ENCODE assay signal across 9 mouse cellular contexts in the genomic region with DNA sequence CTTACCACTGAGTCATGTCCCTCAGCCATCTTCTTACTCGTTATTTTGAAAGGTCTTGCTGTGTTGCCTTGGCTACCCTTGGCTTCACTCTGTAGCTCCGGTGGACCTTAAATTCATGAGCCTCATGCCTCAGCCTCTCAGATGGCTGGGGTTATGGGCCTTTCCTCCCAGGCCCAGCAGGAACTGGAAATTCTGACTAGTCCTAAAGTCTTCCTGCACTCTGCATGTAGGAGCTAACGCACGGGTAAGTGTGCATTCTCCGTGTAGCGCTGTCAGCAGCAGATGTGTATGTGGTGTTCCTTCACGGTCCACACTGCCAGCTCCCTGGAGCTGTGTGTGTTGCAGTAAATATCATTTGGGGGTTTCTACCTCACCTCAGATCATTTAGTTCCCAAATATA. TPM values are rescaled to one million over a fixed set of nuclear protein-coding genes. Genes with fewer than 3 reads are reported as not detected.
DNase-seq lines count a peak whose midpoint lies in the region; ATAC-seq and TF ChIP-seq lines count a peak whose summit lies in the region.
"Had no signal": no experiment of that assay in that cellular context is flagged by ENCODE, and none has a peak within 500 bp of the region (broad histone marks: within the 10 kb centered on the region; RNA-seq: fewer than 3 reads in every experiment).

No protein-coding gene starts in this region.

- peaks cover 5% of the 10 kb centered on the region; the same call in 1 of the 2 replicates for H3K9me3 ChIP-seq in kidney, embryonic 16.5 days (ENCODE audit: low read length)
- H3K9me3 ChIP-seq in hindbrain, postnatal 0 days (ENCODE audit: low read length): no peaks in the 10 kb centered on the region
- H3K9me3 ChIP-seq in midbrain, embryonic 16.5 days (replicated peaks; ENCODE audit: control insufficient read depth, low read length, poor library complexity, severe bottlenecking): no peaks in the 10 kb centered on the region

- H3K4me2 ChIP-seq in kidney, embryonic 16.5 days (replicated peaks; ENCODE audit: low read depth, low read length): peak overlapping the region; percentile 89
- H3K4me2 ChIP-seq in hindbrain, postnatal 0 days (ENCODE audit: low read depth, low read length): peak overlapping the region; percentile 87
- peak overlapping the region; percentile 87 for H3K4me2 ChIP-seq in midbrain, embryonic 16.5 days (ENCODE audit: low read length)

- no peak for DNase-seq in kidney, adult 2 months
- peak; percentile 20 for DNase-seq in R1 (ENCODE audit: low read depth, low spot score)
- no peak for DNase-seq in hindbrain, postnatal 0 days (ENCODE audit: low spot score)
- DNase-seq in yolk sac, embryonic 10.5 days (ENCODE audit: low spot score): no peak
- DNase-seq in layer of hippocampus, adult 9-11 months: no peak
- DNase-seq in natural killer cell, adult 2 months (ENCODE audit: low spot score in 2 of 2): no peak

- no peaks in the 10 kb centered on the region for H3K27me3 ChIP-seq in kidney, embryonic 16.5 days (ENCODE audit: insufficient read depth, low read length)
- H3K27me3 ChIP-seq in kidney, adult 2 months (replicated peaks; ENCODE audit: control insufficient read depth, insufficient read depth, low read length): no peaks in the 10 kb centered on the region
- H3K27me3 ChIP-seq in hindbrain, postnatal 0 days (ENCODE audit: insufficient read depth, low read length): no peaks in the 10 kb centered on the region
- no peaks in the 10 kb centered on the region for H3K27me3 ChIP-seq in midbrain, embryonic 16.5 days (ENCODE audit: control insufficient read depth, insufficient read depth, low read depth, low read length)

- 76% methylated on average over 7 of the region's 7 CpGs for WGBS in kidney, embryonic 16.5 days
- 68% methylated on average over 7 of the region's 7 CpGs for WGBS in kidney, adult 2 months
- WGBS in hindbrain, postnatal 0 days: 68% methylated on average over 7 of the region's 7 CpGs
- 83% methylated on average over 7 of the region's 7 CpGs for WGBS in midbrain, embryonic 16.5 days

- H3K9ac ChIP-seq in kidney, embryonic 16.5 days (replicated peaks; ENCODE audit: low read length): no peak overlapping the region; the same call in 1 of the 2 replicates
- no peak overlapping the region for H3K9ac ChIP-seq in hindbrain, postnatal 0 days (replicated peaks; ENCODE audit: low read length)
- H3K9ac ChIP-seq in midbrain, embryonic 16.5 days (ENCODE audit: low read depth, low read length): no peak overlapping the region; the same call in 1 of the 2 replicates

- peaks cover 19% of the 10 kb centered on the region for H3K36me3 ChIP-seq in kidney, embryonic 16.5 days (ENCODE audit: insufficient read depth, low read length)
- no peaks in the 10 kb centered on the region for H3K36me3 ChIP-seq in kidney, adult 2 months (ENCODE audit: control insufficient read depth, insufficient read depth, low read length)
- H3K36me3 ChIP-seq in hindbrain, postnatal 0 days (ENCODE audit: insufficient read depth, low read length): no peaks in the 10 kb centered on the region
- peaks cover 6% of the 10 kb centered on the region; the same call in 1 of the 2 replicates for H3K36me3 ChIP-seq in midbrain, embryonic 16.5 days (ENCODE audit: control insufficient read depth, insufficient read depth, low read length)

- TF ChIP-seq POLR2A in kidney, adult 2 months (IDR thresholded peaks at IDR 0.05; ENCODE audit: low read depth, low read length): no peak

- no peak overlapping the region for H3K27ac ChIP-seq in kidney, embryonic 16.5 days (ENCODE audit: low read length)
- H3K27ac ChIP-seq in kidney, adult 2 months (ENCODE audit: insufficient read depth, low read depth, low read length): no peak overlapping the region
- H3K27ac ChIP-seq in hindbrain, postnatal 0 days: no peak overlapping the region
- H3K27ac ChIP-seq in midbrain, embryonic 16.5 days (ENCODE audit: low read length): no peak overlapping the region

- peak overlapping the region; percentile 92 for H3K4me3 ChIP-seq in kidney, embryonic 16.5 days (ENCODE audit: low read length)
- H3K4me3 ChIP-seq in kidney, adult 2 months (ENCODE audit: insufficient read depth, low read depth, low read length): no peak overlapping the region
- H3K4me3 ChIP-seq in hindbrain, postnatal 0 days (ENCODE audit: low read length): no peak overlapping the region
- peak overlapping the region; percentile 50 for H3K4me3 ChIP-seq in midbrain, embryonic 16.5 days (ENCODE audit: low read depth, low read length)

- no peak for TF ChIP-seq CTCF in kidney, adult 2 months (conservative IDR thresholded peaks at IDR 0.05; ENCODE audit: insufficient read depth, insufficient read length, low read depth, low read length)
- no peak for TF ChIP-seq CTCF in hindbrain, postnatal 0 days (IDR thresholded peaks at IDR 0.05; ENCODE audit: low read depth)

- ATAC-seq in kidney, embryonic 16.5 days (ENCODE audit: low FRiP score, low TSS enrichment): no peak
- no peak for ATAC-seq in hindbrain, postnatal 0 days
- ATAC-seq in midbrain, embryonic 16.5 days: no peak
- ATAC-seq: lung, postnatal 0 days had no signal

- H3K4me1 ChIP-seq in kidney, embryonic 16.5 days (ENCODE audit: insufficient read depth, low read length): peaks cover 15% of the 10 kb centered on the region
- peaks cover 7% of the 10 kb centered on the region; the same call in 1 of the 2 replicates for H3K4me1 ChIP-seq in kidney, adult 2 months (ENCODE audit: control insufficient read depth, insufficient read depth, low read length)
- H3K4me1 ChIP-seq in hindbrain, postnatal 0 days (ENCODE audit: insufficient read depth, low read length): peaks cover 11% of the 10 kb centered on the region
- peaks cover 22% of the 10 kb centered on the region for H3K4me1 ChIP-seq in midbrain, embryonic 16.5 days (ENCODE audit: control insufficient read depth, insufficient read depth, low read length)

RNA-seq across cellular contexts. Expression of gene Tdg, which starts 1.5 kb away (rescaled TPM):
- 158 and 159 TPM in 2 replicates for polyA plus RNA-seq in kidney, embryonic 16.5 days (2015; fragmentation: Nextera tagmentation; extraction: Ambion mirVana)
- 17.6 and 18.8 TPM in 2 replicates for polyA plus RNA-seq in kidney, adult 2 months (2012; rRNA removed)
- total RNA-seq in hindbrain, postnatal 0 days (2014; rRNA removed): 58.9 and 63.9 TPM in 2 replicates
- polyA plus RNA-seq in hindbrain, postnatal 0 days (2015; fragmentation: Nextera tagmentation; extraction: Ambion mirVana): 120 and 126 TPM in 2 replicates
- 147 and 161 TPM in 2 replicates for polyA plus RNA-seq in midbrain, embryonic 16.5 days (2015; fragmentation: Nextera tagmentation; extraction: Ambion mirVana)

RNA-seq across cellular contexts. Expression of gene 1190007I07Rik, which starts 8.1 kb away (rescaled TPM):
- 43.2 and 45.3 TPM in 2 replicates for polyA plus RNA-seq in kidney, embryonic 16.5 days (2015; fragmentation: Nextera tagmentation; extraction: Ambion mirVana)
- 47.2 and 53.2 TPM in 2 replicates for polyA plus RNA-seq in kidney, adult 2 months (2012; rRNA removed)
- total RNA-seq in hindbrain, postnatal 0 days (2014; rRNA removed): 23.3 and 31.0 TPM in 2 replicates
- 35.2 and 38.0 TPM in 2 replicates for polyA plus RNA-seq in hindbrain, postnatal 0 days (2015; fragmentation: Nextera tagmentation; extraction: Ambion mirVana)
- 35.4 and 35.5 TPM in 2 replicates for polyA plus RNA-seq in midbrain, embryonic 16.5 days (2015; fragmentation: Nextera tagmentation; extraction: Ambion mirVana)

RNA-seq across cellular contexts. Expression of gene Glt8d2, which starts 59.3 kb away (rescaled TPM):
- 3.0 and 4.1 TPM in 2 replicates for polyA plus RNA-seq in kidney, embryonic 16.5 days (2015; fragmentation: Nextera tagmentation; extraction: Ambion mirVana)
- 0.94 and 2.4 TPM in 2 replicates for polyA plus RNA-seq in kidney, adult 2 months (2012; rRNA removed)
- 1.0 and 2.1 TPM in 2 replicates for total RNA-seq in hindbrain, postnatal 0 days (2014; rRNA removed)
- 1.2 and 1.5 TPM in 2 replicates for polyA plus RNA-seq in hindbrain, postnatal 0 days (2015; fragmentation: Nextera tagmentation; extraction: Ambion mirVana)
- polyA plus RNA-seq in midbrain, embryonic 16.5 days (2015; fragmentation: Nextera tagmentation; extraction: Ambion mirVana): 0.63 and 0.68 TPM in 2 replicates

Comparison
In these comparisons a context has a peak if more than half of its experiments do, and no peak if none do; other contexts are left out.
1. H3K4me3 ChIP-seq: peak in kidney, embryonic 16.5 days (single experiment) and midbrain, embryonic 16.5 days (single experiment); none in kidney, adult 2 months (single experiment) and hindbrain, postnatal 0 days (single experiment).
2. Peak in every context shown above with its lines, with median percentiles within 50 percentile points of each other: H3K4me2 ChIP-seq.